Mouse (Mus musculus): Measurements from ENCODE around the gene Wdr92. TPM values are rescaled to one million over a fixed set of nuclear protein-coding genes. Genes with fewer than 3 reads are reported as not detected.

Wdr92 gene
- 0.53 and 6.3 TPM in 2 replicates for polyA plus RNA-seq (2012; ENCODE audit: low replicate concordance)

DNA sequence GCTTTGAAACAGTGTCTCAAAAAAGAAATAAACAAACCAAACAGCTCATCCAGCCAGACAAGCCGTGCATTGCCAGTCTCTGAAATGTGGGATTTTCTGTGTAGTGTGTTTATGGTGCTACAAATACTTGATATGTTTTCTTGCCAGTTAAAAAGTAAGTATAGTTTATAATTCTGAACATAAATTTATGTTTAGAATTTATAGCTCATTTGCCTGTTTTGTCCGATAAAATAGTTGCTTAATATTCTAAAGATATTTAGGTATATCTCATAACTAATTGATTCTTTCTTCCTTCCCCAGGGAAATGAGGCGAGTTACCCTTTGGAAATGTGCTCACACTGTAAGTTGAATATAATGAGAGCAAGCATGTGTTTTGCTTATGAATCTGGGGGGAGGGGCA lies at the start of gene Wdr92:
TSS of gene Wdr92 (plus strand) at position 301 of the 400 bp plus-strand sequence.

DNA sequence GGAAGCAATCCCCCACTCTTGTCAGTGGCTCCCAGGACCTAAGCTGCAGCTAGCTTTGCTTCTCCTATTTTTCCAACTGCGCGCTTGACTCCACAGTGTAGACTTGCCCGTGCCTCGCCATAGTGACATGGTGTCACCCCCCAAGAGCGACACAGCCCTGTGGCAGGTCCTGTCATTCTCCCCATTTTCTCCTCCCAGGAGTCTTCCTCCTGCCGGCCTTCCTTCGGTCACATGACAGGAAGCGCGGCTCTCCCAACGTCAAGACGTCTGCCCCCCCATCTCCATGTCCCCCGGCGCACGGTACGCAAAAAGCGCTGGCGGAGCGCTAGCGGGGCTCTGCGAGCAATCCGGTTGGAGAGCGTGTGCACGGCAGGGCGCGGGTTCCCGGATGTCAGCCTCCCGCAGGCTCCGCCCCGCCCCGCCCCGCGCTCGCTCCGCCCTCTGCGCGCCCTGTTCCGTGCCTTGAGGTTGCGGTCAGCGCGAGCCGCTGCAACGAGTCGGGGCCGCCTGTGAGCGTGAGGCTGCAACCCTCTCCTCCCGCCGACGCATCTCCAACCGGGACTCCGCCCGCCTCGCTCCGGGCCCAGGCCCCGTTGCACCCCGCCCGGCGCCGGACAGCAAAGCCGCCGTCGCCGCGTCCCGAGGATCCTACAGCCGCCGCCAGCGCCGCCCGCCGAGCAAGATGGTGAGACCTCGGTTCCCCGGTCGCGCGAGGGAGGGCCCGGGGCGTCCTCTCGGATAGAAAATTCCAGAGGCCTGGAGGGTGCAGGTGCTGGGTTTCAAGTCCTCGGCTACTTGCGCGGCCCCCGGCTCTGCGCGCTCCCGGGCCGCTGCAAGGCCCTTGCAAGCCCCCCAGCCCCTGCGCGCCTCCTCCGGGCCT lies 22.8 kb upstream of the Wdr92 start, which contains the start of gene Ppp3r1:
TSS of gene Ppp3r1 (plus strand) at position 406 of the 880 bp plus-strand sequence.

DNA sequence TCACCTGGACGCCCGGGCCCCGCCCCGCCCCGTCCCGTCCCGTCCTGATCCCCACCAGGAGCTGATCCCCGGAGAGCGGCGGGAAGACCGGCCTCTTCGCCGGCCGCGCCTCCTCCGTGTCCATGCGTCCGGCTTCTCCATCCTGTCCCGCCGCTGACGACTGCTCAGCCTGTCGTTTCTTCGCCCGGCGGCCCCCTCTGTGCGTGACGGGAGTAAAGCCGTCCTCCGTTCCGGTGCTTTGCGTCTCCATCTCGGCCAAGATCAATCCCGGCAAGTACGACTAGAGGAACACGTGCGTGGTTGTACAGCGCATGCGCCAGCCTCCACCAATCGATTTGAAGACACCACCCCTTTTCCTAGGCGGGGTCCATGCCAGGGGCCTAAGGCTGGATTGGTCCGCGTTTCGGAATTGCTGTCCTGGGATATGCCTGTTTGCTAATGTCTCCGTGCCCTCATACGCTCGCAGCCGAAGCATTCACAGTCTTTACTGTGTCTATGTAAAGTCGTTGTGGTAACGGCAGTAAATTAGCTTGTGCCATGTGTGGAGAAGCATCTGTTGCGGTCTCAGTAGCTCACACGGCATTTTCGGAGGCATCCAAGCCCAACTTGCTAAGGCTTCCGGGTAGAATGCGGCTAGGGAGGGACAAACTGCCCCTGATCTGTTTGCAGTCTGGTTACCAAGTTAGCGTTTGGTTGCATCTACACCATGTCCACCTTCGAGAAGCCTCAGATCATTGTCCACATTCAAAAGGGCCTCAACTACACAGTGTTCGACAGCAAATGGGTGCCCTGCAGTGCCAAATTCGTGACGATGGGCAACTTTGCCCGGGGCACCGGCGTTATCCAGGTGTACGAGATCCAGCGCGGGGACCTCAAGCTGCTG lies 29.6 kb downstream of the Wdr92 start, which contains the start of gene Pno1:
TSS of gene Pno1 (minus strand) at position 311 of the 883 bp plus-strand sequence.

DNA sequence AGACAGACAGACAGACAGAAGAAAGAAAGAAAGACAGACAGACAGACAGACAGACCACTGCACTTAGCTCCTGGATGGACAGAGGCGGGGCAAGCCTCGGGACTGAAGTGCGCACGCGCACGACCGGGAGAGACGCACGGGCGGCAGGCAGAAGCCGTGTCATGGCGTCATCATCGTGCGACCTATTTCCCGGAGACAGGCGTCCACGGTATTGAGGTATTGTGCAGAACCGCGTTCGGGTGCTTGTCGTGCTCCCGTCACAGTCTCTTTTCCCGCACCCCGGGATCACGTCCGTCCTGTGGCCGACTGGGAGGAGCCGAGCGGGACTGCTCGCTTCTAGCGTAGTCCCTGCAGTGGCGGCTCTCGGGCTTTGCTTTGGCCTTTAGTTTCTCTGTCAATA lies 75.5 kb downstream of the Wdr92 start, which contains the start of gene C1d:
TSS of gene C1d (plus strand) at position 137 of the 400 bp plus-strand sequence.

Other genes starting within 250 kb of the Wdr92 start
- 0.34 and 1.2 TPM in 2 replicates for gene Fbxo48, start 230.7 kb upstream of the Wdr92 start, polyA plus RNA-seq (2012; ENCODE audit: low replicate concordance)
- 0.17 and 1.0 TPM in 2 replicates for gene Cnrip1, start 130.5 kb upstream of the Wdr92 start, polyA plus RNA-seq (2012; ENCODE audit: low replicate concordance)
- 0.77 and 3.0 TPM in 2 replicates for gene Plek, start 129.7 kb upstream of the Wdr92 start, polyA plus RNA-seq (2012; ENCODE audit: low replicate concordance)
- gene Ppp3r1, start 22.8 kb upstream of the Wdr92 start, polyA plus RNA-seq (2012; ENCODE audit: low replicate concordance): 28.6 and 57.9 TPM in 2 replicates
- gene Pno1, start 29.5 kb downstream of the Wdr92 start, polyA plus RNA-seq (2012; ENCODE audit: low replicate concordance): 12.5 and 26.0 TPM in 2 replicates
- gene C1d, start 75.5 kb downstream of the Wdr92 start, polyA plus RNA-seq (2012; ENCODE audit: low replicate concordance): 1.3 TPM in 1 of 2 replicates, not detected in the other

Data from leukemia stem cell, adult 10-12 weeks (primary cell).